Mouse (Mus musculus) ES-E14 (cell line): ENCODE measurements at regions not wholly inside any gene's neighbourhood (a gene's known extent, or its start where the extent isn't known, plus 50 kb on each side); places are given as distances from the start of the nearest gene placed in this dataset.

ENCODE experiments used
- DNase-seq: peaks from one replicate; pipeline ENCODE4 v3.0.0-alpha.2; 2013; ENCODE audit warnings: low read depth, low spot score
- H3K27ac ChIP-seq: 2 replicates; pipeline ENCODE4 v1.5.1; 2012; ENCODE audit warnings: low read depth, mild to moderate bottlenecking, low read length, moderate library complexity, mixed read lengths; ENCODE audit not compliant: poor library complexity, insufficient read depth, severe bottlenecking
- H3K36me3 ChIP-seq: 2 replicates; pipeline ENCODE4 v1.6.1; 2012; ENCODE audit warnings: mild to moderate bottlenecking, low read length, moderate library complexity, mixed read lengths; ENCODE audit not compliant: control insufficient read depth, poor library complexity, insufficient read depth, severe bottlenecking
- H3K4me1 ChIP-seq, 2 experiments: fragments of 150-350 bp in 1 of 2; sonication (generic) in 1 of 2; 2 replicates each; pipeline ENCODE4 v1.6.1; 2012; ENCODE audit warnings: low read length in 2 of 2, mild to moderate bottlenecking in 1 of 2, mixed read lengths in 1 of 2; ENCODE audit not compliant: control insufficient read depth in 2 of 2, insufficient read depth in 2 of 2, poor library complexity in 1 of 2
- H3K4me3 ChIP-seq, 2 experiments: fragments of 150-350 bp in 1 of 2; sonication (generic) in 1 of 2; 2 replicates each; pipeline ENCODE4 v1.5.1; 2012; ENCODE audit warnings: low read length in 2 of 2, low read depth in 1 of 2, mild to moderate bottlenecking in 1 of 2, mixed read lengths in 1 of 2; ENCODE audit not compliant: insufficient read depth in 1 of 2, poor library complexity in 1 of 2, severe bottlenecking in 1 of 2
- H3K9ac ChIP-seq: 2 replicates; pipeline ENCODE4 v1.6.1; 2012; ENCODE audit warnings: low read depth, mild to moderate bottlenecking, low read length, mixed read lengths; ENCODE audit not compliant: poor library complexity, insufficient read depth, severe bottlenecking
- H3K9me3 ChIP-seq: fragments of 150-350 bp; sonication (generic); 2 replicates; pipeline ENCODE4 v1.6.1; 2012; ENCODE audit warnings: low read depth, mild to moderate bottlenecking, low read length; ENCODE audit not compliant: control insufficient read depth, insufficient read depth
- CHD2 ChIP-seq: IDR thresholded peaks from 2 replicates; pipeline ENCODE4 v1.6.1; 2014; ENCODE audit warnings: mild to moderate bottlenecking, low read depth, low read length, inconsistent platforms
- HCFC1 ChIP-seq: IDR thresholded peaks from 2 replicates; pipeline ENCODE4 v1.6.1; 2012; ENCODE audit warnings: low read length, inconsistent platforms, borderline replicate concordance; ENCODE audit not compliant: insufficient read depth
- MAFK ChIP-seq: IDR thresholded peaks from 2 replicates; pipeline ENCODE4 v1.6.1; 2014; ENCODE audit warnings: mild to moderate bottlenecking, low read depth, low read length, inconsistent platforms; ENCODE audit not compliant: insufficient read depth
- ZC3H11A ChIP-seq: IDR thresholded peaks from 2 replicates; pipeline ENCODE4 v1.6.1; 2012; ENCODE audit warnings: low read depth, mild to moderate bottlenecking, inconsistent platforms, low read length, borderline replicate concordance
- ZNF384 ChIP-seq: IDR thresholded peaks from 2 replicates; pipeline ENCODE4 v1.6.1; 2012; ENCODE audit warnings: low read depth, low read length, inconsistent platforms
- in situ Hi-C, 2 experiments: fragments of 600-800 bp; cut with MboI; formaldehyde crosslinking; loops; one replicate each; pipeline ENCODE4 v1.15.1; 2025; ENCODE audit warnings: low sequenced_read_pairs in 2 of 2, inconsistent platforms in 1 of 2; ENCODE audit not compliant: unreplicated experiment in 2 of 2

DNA sequence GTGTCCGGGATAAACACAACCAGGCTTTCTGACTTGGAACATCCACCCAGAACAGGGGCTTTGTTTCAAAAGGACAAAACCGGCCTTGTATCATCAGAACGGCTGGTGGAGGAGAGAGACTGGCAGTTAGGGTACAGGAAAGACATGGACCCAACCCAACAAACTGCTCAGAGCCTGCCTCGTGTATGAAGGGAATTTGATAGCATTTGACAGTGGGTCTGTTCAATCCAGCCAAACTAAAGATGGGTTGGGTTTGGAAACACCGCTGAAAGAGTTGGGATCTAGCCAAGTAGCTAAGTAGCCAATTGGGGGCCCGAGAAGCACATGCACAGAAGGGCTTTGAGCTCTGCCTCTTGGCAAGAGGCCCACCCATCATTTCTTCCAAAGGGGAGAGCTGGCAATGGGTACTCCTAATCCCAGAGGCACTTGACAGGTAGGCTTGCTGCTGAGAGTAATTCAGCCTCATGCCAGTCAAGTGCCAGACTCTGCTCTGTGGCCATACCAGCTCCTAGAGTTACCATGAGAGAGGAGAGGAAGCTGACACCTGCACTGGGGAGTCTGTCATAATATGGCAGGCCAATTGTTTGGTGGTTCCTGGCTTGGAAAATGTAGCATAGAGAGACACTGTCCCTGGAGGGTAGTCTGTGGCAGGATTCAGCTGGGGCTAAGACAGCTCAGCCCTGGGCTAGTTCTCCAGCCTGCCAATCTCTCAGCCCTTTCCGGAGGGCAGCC, 231.1 kb upstream of the Slc24a2 start:
- no peaks in the 10 kb centered on the region for H3K4me1 ChIP-seq
- no peaks in the 10 kb centered on the region for H3K36me3 ChIP-seq
- no peak overlapping the region for H3K9ac ChIP-seq
- TF ChIP-seq ZC3H11A (no peak), HCFC1 (no peak), ZNF384 (no peak), MAFK (no peak), CHD2 (no peak)
- in situ Hi-C loops: no loop called here
- DNase-seq: no peak
- no peak overlapping the region for H3K27ac ChIP-seq
- H3K9me3 ChIP-seq: no peaks in the 10 kb centered on the region
- H3K4me3 ChIP-seq: no peak overlapping the region

- no peaks in the 10 kb centered on the region for H3K36me3 ChIP-seq
- H3K9ac ChIP-seq: no peak overlapping the region
- TF ChIP-seq ZC3H11A (no peak), MAFK (no peak)
- H3K9me3 ChIP-seq: no peaks in the 10 kb centered on the region
- DNase-seq: no peak
- H3K27ac ChIP-seq: no peak overlapping the region
- in situ Hi-C loops: no loop called here
- H3K4me3 ChIP-seq: no peak overlapping the region
- H3K4me1 ChIP-seq: no peaks in the 10 kb centered on the region
Measured at GRCm38 (mm10) chr4:87455863-87456578, 225.7 kb upstream of the Slc24a2 start.

DNA sequence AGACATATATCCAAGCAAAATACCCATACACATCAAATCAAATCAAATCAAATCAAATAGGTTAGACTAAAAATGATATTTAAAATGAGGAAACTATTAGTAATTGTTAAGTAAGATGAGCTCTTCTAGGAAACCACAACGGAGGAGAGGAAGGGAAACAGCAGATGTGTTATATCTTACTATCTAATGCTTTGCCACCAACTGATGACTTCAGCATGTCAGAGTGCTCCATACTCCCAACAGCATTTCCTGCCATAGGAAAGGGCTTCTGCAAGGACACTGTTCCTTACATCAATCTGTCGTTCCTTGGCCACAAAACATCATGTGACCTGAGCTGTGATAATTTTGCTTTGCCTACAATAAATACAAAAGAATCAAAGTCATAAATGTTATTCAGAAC, 221.8 kb upstream of the Slc24a2 start:
- H3K9me3 ChIP-seq: no peaks in the 10 kb centered on the region
- H3K4me3 ChIP-seq: no peak overlapping the region
- no peaks in the 10 kb centered on the region for H3K36me3 ChIP-seq
- in situ Hi-C loops: no loop called here
- no peak for DNase-seq
- no peaks in the 10 kb centered on the region for H3K4me1 ChIP-seq
- no peak overlapping the region for H3K9ac ChIP-seq
- TF ChIP-seq HCFC1 (no peak), MAFK (no peak), CHD2 (no peak), ZNF384 (no peak), ZC3H11A (no peak)
- H3K27ac ChIP-seq: no peak overlapping the region

- in situ Hi-C loops: no loop called here
- Histone ChIP-seq H3K9me3 (no peaks in the 10 kb centered on the region), H3K27ac (no peak overlapping the region), H3K4me1 (no peaks in the 10 kb centered on the region), H3K36me3 (no peaks in the 10 kb centered on the region), H3K9ac (no peak overlapping the region), H3K4me3 (no peak overlapping the region)
- DNase-seq: no peak
- TF ChIP-seq ZC3H11A: no peak
- no peak for TF ChIP-seq ZNF384
- TF ChIP-seq HCFC1: no peak
- no peak for TF ChIP-seq CHD2
- TF ChIP-seq MAFK: no peak
Measured at GRCm38 (mm10) chr4:87451251-87451650, 221.0 kb upstream of the Slc24a2 start.
